Mouse (Mus musculus): ENCODE results near the gene Stk35. TPM values are rescaled to one million over a fixed set of nuclear protein-coding genes. Genes with fewer than 3 reads are reported as not detected.

The Stk35 gene
- 10 to 100 TPM; 29.8 to 33.6 (median 30.9) TPM for total RNA-seq (2022)

DNA sequence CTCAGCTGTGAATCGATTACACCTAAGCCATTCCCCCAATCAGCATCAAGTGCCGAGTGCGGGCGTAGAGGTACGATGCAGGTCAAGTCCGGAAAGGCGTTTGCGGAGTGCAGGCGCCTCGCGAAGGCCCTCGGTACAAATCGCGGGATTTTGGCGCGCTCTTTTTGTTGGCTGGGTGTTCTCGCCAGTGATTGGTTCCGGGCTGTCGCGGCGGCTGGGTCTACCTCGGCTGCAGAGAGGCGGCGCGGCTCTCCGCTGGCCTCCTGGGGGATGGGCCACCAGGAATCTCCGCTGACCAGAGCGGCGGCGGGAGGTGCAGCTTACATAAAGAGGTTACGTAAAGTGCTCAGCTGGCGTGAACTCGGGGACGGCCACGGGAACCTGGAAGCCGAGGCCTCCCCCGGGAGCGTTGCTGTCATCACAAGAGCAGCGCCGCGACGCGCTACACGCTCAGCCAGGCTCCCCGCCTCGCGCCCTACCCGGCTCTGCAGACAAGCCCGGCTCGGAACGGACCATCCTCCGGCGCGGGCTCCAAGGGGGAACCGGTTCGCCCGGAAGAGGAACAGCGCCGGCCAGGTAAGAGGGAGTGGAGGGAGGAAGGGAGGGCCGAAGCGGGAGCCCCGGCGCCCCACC is at the start of gene Stk35:
TSS of gene Stk35 (plus strand) at position 247 of the 633 bp plus-strand sequence.
- peak; percentile 75 to 84 for DNase-seq (ENCODE audit: low spot score in 2 of 2)

DNA sequence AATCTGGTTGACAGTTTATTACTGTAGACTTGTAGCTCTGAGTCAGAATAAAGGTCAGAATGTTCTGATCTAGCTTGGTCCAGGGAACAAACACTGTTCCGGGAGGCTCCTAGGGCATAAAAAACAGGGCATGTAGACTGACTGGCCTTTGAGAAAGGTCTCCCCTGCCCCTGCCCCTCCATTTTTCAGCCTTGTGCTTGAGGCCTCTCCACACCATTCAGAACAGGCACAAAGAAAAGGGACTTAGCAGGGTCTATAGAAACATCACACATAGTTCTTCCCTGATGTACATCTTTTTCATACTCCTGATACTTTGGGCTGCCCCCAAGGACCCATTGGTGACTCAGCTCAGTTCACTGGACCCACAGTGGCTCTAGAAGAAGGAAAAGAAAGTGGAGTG is 18.3 kb upstream of the Stk35 start:
- no peak for DNase-seq (ENCODE audit: low spot score in 2 of 2)

DNA sequence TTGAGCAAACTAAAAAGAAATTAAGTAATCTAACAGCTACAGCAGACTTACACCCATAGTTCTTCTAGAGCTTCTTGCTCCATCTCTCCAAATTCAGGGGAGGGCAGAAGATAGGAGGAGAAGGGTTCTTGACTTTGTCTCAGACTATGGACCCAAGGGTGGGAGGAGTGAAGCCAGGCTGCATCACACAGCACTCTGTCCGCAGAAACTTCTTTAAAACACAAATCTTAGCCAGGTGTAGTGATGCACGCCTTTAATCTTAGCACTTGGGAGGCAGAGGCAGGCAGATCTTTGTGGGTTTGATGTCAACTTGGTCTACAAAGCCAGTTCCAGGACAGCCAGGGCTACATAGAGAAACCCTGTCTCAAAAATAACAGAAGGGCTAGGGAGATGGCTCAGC is 3.8 kb upstream of the Stk35 start:
- DNase-seq (ENCODE audit: low spot score in 2 of 2): no peak

DNA sequence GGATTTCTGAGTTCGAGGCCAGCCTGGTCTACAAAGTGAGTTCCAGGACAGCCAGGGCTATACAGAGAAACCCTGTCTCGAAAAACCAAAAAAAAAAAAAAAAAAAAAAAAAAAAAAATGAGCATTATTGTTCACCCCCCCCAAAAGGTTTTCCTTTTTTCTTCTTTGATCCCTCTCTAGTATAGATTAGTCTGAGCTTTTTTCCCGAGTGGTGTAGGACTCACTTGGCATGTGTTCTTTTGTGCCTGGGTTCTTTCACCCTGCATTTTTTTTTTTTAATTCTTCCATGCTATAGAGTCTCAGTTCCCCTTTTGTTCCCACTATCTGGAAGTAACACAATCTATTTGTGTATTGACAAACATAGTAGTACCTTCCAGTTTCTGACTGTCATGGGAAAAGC is 2.6 kb upstream of the Stk35 start:
- no peak for DNase-seq (ENCODE audit: low spot score in 2 of 2)

DNA sequence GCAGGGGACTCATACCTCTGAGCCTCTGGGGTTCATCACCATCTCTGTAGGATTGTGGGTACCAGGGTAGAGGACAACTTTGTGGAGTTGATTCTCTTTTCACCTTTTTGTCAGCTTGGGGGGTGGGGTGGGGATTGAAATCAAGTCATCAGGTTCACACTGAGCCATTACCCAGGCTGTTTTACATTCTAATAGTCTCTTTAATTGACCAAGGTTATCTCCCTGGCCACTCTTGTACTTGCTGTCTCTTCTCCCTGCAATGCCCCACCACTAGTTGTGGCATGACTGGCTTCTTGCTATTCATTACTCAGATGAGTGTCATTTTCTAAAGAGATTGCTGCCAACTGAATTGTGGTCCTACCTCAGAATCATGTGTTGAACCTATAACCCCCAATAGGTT is 1.9 kb upstream of the Stk35 start:
- DNase-seq (ENCODE audit: low spot score in 2 of 2): no peak

DNA sequence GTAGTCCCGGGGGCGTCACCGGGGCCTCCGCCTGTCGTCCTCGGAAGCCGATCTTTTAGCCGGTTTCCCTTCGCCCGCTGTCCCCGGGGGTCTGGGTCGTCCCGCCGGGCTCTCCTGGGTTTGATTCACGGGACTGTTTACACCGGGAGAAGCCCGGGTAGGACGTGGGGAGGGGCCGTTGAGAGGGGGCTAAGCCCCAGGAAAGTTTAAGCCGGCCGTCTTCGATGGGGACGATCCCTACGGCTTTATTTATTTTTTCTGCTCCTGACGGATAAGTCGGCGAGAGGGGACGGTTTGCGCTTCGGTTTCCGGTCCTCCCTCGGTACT is 550 bp downstream of the Stk35 start:
- DNase-seq (ENCODE audit: low spot score in 2 of 2): no peak

DNA sequence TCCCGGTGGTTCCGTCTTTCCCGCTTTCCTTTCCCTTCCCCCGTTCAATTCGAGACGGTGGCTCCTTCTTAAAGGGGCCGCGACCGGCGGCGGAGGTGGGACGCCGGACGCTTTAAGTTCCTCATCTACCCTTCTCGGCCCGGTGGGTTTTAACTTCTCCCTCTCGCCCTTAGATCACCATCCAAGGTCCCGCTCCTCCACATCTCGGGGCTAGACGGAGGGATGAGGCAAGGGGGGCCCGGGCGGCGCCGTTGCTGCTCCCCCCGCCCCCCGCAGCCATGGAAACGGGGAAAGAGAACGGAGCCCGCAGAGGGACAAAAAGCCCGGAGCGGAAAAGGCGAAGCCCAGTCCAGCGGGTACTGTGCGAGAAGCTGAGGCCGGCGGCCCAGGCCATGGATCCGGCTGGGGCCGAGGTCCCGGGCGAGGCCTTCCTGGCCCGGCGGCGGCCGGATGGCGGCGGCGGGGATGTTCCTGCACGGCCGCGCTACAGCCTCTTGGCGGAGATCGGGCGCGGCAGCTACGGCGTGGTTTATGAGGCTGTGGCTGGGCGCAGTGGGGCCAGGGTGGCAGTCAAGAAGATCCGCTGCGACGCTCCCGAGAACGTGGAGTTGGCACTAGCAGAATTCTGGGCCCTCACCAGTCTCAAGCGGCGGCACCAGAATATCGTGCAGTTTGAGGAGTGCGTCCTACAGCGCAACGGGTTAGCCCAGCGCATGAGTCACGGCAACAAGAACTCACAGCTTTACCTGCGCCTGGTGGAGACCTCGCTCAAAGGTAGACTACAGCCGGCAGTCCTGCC is 1.1 kb downstream of the Stk35 start:
- DNase-seq (ENCODE audit: low spot score in 2 of 2): peak; percentile 82 to 91

DNA sequence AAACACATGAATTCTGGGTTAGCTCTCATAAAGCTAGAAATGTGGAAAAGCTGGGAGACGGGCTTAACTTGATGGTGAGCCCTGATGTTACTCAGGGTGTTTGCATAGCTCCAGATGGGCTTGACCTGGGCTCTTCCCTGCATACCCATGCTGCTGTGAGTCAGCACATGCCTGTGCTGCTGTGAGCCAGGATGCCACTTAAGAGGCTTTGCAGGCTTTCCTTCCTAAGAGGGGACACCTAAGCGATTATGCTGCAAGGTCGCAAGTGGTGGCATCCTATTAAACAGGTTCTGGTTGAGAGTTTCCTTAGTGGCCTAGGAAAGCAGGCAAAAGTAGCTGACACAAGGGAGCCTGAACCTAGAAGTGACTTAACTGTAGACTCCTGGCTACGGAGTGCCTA is 5.2 kb downstream of the Stk35 start:
- no peak for DNase-seq (ENCODE audit: low spot score in 2 of 2)

DNA sequence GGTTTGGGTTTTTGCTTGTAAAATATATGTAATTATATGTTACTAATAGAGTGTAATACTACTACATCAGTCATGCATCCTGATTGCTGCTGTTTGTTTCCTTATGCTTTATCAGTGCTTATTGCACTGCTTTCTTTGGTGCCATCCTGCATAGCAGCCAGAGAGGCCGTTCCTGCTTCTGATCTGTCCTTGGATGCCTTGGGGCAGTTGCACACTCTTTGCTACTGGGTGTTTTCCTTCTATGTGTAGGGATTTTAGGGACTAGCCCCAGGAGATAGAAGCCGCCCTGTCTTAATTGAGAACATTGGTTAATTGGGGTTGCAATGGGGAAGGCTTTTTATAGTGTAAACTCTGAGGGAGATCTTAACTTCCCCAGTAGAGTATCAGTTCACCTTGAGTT is 6.2 kb downstream of the Stk35 start:
- DNase-seq (ENCODE audit: low spot score in 2 of 2): no peak

DNA sequence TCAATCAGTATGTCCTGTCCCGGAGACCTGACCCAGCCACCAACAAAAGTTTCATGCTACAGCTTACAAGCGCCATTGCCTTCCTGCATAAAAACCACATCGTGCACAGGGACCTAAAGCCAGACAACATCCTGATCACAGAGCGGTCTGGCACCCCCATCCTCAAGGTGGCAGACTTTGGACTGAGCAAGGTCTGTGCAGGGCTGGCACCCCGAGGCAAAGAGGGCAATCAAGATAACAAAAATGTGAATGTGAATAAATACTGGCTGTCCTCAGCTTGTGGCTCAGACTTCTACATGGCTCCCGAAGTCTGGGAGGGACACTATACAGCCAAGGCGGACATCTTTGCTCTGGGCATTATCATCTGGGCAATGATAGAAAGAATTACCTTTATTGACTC is 10.2 kb downstream of the Stk35 start:
- DNase-seq (ENCODE audit: low spot score in 2 of 2): no peak

DNA sequence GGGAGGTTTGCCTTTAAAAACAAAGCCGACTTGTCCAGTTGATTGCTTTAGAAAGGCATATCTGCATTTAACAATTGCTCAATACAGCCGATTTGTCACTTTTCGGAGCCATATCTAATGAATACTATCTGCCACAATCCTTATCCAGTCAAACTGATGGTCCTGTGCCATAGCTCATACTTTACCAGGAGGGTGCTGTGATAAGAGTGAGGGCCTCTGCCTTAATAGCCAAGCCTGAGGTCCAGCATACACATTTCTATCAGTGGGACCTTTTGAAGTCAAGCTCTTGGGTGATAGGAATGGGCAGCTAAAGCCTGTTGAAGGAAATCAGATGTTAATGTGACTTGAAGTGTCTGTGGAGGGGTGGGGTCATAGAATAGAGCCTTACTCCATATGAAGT is 13.7 kb downstream of the Stk35 start:
- DNase-seq (ENCODE audit: low spot score in 2 of 2): no peak

DNA sequence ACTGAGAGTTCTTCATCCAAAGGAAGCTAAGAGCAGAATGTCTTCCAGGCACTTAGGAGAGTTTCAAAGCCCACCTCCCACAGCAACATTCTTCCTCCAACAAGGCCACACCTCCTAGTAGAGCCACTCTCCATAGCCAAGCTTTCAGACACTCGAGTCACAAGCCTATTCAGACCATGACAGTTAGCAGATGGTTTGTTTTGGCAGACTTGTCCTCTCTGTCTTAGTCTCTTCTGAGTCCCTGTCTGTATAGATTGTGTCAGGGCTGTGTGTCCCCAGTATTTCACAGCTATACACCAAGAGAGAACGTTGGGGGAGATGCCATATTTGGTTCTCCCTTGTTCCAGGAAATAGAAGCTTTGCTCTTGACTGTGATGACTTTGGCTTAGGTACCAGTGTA is 14.8 kb downstream of the Stk35 start:
- DNase-seq (ENCODE audit: low spot score in 2 of 2): no peak

DNA sequence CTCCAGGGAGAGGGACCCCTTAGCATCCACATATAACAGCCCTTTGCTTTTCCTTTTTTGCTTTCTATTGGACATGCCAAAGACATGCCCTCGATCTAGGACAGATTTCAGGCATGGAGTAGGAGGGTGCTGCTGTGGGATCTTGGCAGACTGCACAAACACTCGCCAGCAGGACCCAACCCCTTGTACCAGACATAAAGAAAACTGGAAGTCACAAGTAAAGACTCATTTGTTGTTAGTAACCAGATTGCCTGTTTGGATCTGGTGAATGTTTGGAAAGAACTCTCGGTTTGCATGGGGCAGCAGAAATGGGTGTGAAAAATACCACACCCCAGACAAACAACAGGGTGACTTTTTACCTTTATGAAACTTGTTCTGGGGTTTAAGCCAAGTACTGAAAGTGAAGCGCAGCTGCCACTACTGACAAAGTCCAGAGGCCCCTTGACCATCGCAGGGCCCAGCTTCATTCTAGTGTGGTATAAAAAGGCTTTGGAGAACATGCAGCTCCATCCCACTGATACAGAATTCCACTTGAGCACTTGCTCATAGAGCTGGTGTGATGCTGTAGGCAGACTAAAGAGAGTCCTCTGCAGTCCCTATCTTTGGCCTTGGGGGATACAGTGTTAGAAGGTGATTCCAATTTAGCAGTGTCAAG is 17.4 kb downstream of the Stk35 start:
- DNase-seq (ENCODE audit: low spot score in 2 of 2): no peak

DNA sequence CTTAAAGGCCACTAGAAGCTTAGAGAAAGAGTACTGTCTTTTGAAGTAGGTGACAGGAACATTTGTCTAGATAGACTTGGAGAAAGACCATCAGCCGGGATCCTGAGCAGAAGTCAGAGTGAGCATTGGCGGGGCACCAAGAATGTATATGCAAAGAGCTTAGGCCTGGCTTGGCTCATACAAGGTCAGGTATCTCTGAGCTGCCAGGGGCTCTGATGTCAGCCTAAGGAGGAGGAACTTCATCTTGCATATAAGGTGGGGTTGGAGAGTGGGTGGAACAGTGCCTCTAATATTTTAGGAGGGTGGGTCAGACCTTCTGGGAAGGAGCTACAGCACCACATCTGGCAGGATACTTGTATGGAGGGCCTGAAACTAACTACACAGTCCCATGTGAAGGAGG is 18.6 kb downstream of the Stk35 start:
- DNase-seq (ENCODE audit: low spot score in 2 of 2): no peak

DNA sequence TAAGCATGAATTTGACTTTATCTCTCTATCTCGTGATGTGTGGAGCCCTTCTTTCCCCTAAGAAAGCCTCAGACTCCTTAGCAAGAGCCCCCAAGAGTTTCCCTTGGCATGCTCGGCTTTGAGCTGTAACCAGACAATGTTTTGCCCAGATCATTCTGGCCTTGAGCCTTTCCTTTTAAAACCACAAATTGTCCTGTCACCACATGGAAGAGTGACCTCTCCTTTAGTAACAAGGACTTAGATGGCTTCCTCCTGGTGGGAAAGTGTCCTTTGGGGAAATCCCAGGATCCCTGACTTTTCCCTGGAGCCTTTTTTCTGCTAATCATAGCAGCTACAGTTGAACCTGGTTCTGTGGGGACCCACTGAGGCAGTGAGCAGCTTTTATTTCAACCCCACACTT is 19.2 kb downstream of the Stk35 start:
- no peak for DNase-seq (ENCODE audit: low spot score in 2 of 2)

DNA sequence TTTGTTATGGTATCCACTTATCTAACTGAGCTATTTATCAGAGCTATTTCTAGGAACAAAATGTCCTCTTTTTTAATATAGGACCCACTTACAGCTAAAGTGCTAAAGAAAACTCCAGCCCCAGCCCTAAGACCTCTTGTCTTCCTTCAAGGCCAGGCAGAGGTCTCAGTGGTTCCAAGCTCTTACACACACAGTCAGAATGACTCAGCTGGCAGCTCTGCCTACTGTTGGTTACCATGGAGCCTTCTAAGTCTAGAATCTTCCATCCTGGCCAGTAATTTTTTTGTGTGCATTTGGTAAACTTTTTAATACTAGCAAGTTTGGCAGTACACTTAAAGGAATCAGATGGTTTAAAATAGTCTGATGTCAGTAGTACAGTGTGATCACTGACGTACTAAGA is 19.6 kb downstream of the Stk35 start:
- no peak for DNase-seq (ENCODE audit: low spot score in 2 of 2)

DNA sequence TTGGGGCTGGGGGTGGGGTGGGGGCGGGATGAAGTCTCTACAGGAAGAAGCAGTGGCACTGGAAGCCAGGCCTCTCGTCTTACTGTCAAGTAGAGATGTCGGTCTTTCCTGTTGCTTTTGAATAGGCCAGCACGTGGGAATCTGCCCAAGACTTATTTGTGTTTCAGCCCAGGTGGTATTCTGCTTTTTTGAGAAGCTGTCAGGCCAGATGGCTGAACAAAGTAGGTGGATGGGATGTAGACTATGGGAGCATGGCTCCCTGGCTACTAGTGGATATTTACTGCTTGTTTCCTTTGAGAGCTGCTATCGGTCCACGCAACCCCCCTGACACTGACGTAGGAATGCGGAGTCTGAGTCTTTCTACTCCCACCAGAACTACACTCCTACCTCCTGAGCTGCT is 20.7 kb downstream of the Stk35 start:
- DNase-seq (ENCODE audit: low spot score in 2 of 2): peak in 1 of 2 experiments; percentile 34

DNA sequence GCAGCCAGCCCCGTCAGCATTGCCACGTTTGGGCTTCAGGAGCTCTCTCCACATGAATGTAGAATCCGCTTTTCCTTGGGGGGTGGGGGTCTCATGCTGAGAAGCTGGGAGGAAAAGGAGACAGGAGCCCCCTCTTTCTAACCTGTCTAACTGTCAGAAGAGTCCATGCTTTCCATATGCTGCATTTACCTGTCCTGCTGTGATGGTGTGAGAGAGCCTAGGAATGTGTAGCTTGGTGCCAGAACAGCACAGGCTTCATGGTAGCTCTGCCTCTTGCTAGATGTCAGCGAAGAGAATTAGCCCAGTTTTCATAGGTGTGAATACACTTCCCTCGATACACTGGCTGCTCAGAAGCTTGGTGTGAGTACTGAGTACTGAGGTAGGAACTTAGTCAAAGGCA is 21.3 kb downstream of the Stk35 start:
- no peak for DNase-seq (ENCODE audit: low spot score in 2 of 2)

DNA sequence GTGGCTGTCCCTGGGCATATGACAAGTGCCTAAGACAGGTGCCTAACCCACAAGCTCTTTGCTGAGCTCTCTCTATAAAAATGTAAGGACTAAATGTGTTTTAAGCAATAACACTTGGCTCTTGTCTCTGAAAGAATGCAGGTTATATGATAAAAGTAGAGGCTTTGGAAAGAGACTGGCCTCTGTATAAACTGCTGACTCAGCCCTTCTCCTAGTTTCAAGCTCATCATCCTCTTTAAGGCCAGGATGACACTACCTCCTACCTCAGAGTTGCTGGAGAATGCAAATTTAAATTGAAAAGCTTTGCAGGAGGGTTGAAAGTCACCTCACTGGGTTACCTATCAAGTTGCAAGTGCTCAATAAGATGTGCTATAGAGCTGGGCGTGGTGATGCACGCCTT is 23.0 kb downstream of the Stk35 start:
- no peak for DNase-seq (ENCODE audit: low spot score in 2 of 2)

DNA sequence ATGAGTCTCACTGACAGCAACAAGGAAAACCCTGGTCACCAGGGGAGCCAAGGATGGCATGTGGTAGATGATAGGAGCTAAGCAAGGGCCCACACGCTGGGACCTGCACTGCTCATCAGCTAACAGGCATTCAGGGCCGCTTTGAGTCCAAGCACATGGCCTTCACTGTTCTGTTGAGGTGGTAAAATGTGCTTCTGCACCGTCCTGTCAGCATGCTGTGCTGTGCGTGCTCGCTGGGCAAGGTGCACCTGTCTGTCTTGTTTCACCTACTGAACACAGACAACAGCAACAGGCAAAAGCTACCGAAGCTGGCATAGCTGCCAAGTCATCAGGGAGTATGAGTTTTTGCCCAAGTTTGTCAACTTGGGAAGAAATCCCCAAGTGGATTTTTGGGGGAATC is 23.9 kb downstream of the Stk35 start:
- DNase-seq (ENCODE audit: low spot score in 2 of 2): no peak

DNA sequence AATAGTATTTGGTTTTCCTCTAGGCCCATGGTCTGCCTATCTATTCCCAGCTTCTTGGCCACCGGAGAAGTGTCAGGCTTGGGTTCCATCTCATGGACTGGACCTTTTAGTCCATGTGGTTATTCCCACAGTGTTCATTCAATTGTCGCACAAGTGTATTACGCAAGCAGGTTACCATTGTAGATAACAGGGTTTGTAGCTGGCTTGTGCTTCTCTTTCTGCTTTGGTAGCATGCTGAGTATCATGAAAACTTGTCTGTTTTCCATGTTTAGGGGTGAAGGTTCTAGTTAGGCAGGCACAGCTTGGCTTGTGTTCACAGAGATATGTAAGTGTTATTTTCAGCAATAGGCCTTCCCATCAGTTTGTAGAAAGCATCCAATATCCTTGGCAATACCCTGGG is 25.8 kb downstream of the Stk35 start:
- DNase-seq (ENCODE audit: low spot score in 2 of 2): no peak

DNA sequence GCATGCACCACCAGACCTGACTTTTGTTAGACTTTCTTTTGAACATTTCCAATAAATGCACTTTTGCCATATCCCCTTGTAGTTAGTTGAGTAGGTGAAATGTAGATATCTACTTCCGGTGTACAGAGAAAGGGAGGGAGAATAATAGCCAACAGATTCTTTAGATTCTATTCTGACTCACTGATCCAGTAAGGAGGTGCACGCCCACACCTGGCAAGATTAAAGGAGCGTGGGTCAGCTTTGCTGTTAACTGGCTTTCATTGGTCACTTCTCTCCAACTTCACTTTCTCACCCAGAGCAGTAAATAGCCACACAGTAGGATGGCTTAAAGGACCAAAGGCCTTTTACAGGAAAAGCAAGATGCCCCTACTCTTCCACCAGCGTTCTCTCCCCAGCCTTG is 32.7 kb downstream of the Stk35 start:
- DNase-seq (ENCODE audit: low spot score in 2 of 2): no peak

DNA sequence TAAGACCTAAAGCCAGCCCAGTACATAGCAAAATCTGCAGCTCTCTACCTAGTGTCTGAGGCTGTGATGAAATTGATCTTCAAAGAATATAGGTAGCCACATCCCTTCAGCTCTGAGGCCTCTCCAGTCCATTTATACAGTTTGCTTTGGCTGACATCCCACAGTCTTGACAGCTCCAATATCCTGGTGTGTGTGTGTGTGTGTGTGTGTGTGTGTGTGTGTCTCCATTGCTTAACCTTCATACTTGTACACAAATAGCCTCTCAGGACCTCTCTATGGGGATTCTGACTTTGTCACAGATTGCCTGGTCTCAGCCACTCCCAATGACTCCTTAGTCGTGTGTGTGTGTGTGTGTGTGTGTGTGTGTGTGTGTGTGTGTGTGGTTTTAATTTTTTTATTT is 33.9 kb downstream of the Stk35 start:
- no peak for DNase-seq (ENCODE audit: low spot score in 2 of 2)

Data from layer of hippocampus, adult 8-10 months (tissue).